Mouse (Mus musculus): ENCODE data around the gene Sdr42e1. TPM values are rescaled to one million over a fixed set of nuclear protein-coding genes. Genes with fewer than 3 reads are reported as not detected.

Gene Sdr42e1
- 1 to 10 TPM; 4.7 to 6.2 (median 5.6) TPM for total RNA-seq (2022)

DNA sequence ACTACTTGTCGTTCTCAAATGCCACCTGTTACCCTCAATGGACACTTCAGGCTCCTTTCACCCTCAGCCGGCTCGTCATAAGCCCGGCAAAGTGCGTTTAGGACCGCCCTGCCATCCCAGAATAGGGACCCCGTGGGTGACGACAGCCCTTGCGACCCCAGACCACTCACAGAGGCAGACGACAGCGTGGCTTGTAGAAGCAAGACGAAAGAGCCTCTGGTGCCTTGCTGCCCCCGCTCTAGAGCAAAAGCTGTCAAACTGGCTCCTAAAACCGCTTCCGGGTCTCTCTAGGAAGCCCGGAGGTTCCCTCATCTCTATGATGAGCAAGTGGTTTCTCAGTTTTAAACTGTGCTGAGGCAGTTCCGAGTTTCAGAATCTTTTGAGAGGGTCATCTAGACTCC, at the start of gene Sdr42e1:
Gene Sdr42e1, minus strand, starts transcription at position 260 of the 401 bp plus-strand sequence.
- peak; percentile 9 to 29 for DNase-seq (ENCODE audit: low spot score in 2 of 2)

DNA sequence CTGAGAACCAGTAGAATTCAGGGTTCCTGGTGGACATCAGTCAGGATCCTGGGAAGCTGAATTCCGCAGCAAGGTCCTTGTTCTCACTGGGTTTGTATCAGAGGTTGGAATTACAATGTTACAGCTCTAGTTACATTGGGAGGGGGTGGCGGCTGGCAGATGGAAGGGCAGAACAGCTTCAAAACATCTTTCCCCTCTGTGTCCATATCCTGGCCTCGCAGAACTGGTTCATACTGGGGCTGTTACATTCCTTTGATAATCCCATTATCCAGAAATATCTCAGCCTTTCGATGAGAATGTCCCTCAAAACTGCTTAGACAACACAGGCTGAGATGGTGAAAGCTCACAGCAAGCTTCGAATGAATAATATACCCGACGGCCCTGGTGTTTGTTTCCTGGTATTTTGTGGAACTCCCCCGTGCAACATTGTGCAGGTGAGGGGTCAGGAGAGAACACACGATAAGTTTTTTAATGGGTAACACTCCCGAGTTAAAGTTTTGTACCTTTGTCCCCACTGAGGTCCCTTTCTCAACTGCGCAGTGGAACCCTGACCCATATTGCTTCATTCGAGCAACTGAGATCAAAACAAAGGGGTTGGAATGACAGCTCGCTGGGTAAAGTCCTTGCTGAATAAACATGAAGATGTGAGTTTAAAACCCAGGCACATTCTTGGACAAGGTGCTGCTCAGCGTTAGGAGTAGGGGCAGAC, 44.8 kb upstream of the Sdr42e1 start:
- DNase-seq (ENCODE audit: low spot score in 2 of 2), result no peak

DNA sequence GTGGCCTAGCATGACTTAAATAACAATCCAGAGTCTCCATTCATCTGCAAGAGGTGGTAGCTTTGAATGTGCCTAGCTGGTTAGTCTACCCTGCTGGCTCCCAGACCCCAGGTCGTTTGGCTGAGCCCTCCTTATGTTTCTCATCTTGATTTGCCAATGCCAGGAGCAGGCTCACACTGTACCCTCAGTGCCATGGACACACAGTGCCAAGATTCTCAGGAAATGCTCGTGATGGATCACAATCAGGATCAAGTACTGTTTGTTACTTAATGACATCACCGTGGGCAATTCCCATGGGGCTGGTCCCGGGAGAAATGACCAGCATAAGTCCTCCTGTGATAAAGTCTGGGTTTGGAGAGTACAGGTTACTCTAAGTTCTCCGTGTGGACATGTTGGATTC, 42.4 kb upstream of the Sdr42e1 start:
- DNase-seq (ENCODE audit: low spot score in 2 of 2), result no peak

DNA sequence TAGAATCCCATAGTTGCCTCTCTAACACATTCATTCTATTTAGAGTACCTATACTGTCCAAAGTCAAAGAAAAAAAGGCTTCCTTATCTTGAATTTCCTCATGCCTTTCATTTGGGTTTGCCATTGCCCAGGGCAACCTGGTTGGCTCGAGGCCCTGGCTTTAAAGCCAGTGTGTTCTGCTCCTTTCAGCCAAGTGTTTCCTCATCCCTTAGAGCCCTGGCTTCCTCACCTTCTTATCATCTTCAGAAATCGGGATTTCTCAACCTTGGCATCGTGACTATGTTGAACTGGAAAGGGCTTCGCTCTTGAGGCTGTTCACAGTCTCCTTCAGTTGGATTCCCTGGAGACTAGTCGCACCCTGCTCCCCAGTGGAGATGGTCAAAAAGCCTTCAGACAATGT, 41.1 kb upstream of the Sdr42e1 start:
- no peak for DNase-seq (ENCODE audit: low spot score in 2 of 2)

DNA sequence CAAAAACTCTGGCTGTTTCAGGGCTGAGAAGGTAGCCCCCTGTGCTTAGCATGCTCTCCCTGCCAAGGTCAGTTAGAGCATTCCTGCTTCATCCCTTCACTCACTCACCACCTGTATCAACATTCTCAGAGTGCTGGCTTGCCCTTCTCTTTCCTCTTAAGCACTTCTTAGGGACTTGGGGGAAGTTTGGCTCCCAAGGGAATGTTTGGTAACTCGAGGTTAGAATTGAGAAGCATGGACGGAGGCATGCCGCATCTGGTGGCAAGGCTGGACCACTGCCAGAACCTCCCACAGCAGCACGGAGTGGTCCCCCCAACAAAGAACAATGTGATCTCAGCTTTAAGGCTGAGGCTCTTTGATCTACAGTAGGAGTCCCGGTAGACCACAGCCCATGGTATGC, 38.7 kb upstream of the Sdr42e1 start:
- no peak for DNase-seq (ENCODE audit: low spot score in 2 of 2)

DNA sequence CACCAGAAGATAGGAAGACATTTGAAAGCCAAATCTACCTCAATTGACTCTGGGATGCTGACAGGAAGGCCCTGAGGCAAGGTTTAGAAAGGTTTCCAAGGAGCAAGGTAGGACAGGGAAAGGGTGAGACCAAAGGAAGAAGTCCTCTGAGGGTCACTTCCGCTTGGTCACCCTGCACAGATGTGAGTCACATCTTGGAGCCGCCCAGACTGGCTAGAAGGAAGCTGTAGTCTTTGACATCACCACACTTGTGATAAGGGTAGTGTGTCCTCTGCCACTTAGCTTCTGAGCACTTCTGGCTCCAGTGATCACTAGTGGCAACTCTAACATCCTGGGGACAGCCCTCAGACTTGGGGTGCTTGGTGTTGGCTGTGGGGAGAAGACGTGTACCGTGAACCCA, 32.7 kb upstream of the Sdr42e1 start:
- DNase-seq (ENCODE audit: low spot score in 2 of 2), result no peak

DNA sequence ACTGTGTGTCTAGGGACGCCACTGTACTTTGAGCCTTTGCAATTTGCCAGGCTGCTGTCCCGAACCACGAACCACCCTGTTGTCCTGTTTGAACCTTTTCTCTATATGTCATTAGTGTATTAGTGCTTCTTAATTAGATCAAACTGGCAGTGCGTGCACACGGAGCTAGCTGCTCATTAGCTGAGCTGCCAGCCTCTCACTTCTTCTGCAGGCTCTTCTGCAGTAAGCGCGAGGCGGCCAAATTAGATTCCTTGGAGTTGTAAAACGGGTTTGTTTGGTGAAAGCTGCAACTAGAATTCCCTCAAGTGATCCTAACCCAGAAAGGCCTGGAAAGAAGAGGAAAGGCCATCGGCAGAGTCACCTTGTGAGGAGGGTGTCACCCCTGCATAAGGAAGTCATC, 29.2 kb upstream of the Sdr42e1 start:
- no peak for DNase-seq (ENCODE audit: low spot score in 2 of 2)

DNA sequence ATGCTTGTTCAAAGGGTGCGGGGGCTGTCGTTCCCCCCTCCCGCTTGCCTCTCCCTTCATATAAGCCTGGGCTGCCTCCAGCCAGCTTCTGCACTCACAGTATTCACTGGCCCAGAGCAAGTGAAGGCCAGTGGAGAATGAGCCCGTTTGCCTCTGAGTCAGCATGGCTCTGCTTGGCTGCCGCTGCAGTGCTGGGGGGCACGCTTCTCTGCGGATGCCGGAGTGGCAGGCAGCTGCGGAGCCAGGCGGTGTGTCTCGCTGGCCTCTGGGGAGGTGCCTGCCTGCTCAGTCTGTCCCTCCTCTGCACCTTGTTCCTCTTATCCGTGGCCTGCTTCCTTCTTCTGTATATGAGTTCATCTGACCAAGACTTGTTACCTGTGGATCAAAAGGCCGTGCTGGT, 28.4 kb upstream of the Sdr42e1 start, which contains the start of gene Hsd17b2:
Gene Hsd17b2, plus strand, starts transcription at position 46 of the 400 bp plus-strand sequence.
- DNase-seq (ENCODE audit: low spot score in 2 of 2), result no peak

DNA sequence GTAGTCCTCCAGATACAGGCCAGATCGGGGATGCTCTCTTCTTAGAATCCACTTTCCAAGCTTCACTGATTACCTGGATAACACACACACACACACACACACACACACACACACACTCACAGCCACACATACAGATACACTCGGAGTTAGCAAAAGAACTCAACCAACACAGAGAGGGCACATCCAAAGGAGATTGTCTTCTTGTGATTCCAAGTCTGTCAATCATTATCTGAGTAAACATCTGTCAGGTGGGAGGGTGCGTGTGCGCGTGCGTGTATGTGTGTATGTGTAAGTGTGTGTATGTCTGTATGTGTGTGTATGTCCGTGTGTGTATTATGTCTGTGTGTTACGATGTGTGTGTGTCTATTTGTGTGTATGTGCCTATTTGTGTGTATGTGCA, 27.8 kb upstream of the Sdr42e1 start:
- no peak for DNase-seq (ENCODE audit: low spot score in 2 of 2)

DNA sequence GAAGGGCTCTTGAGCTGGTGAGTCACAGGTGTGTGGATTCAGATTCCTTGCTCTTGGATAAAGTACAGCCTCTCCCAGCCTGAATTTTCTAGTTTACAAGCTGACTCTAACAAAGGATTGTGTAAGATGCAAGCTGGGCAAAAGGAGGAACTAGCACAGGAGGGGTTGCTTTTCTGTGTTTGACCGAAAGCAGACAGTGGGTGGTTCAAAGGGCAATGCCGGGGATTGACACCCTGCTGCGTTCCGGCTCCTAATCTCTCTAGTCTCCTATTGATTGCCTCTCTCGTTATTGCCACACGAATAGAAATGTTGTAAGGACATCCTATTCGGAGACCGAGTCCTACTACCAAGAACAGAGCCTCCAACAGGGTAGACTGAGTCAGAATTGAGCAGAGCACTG, 27.2 kb upstream of the Sdr42e1 start:
- no peak for DNase-seq (ENCODE audit: low spot score in 2 of 2)

DNA sequence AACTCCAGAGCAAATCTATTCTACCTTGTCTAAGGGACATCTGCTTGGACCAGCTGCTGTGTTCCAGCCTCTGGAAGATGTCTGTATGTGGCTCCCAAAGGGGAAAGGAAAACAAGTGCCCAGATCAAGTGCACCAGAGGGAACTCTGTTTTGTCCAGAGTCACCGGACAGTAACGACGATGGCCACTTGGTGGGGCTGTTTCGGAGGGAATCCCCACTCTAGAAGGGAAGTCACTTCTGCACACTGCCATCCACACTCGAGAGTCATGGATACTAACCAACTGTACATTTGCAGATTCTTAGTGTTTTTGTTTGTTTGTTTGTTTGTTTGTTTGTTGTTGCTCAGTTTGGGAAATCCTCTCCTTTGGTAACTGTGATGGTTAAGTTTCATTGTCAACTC, 23.8 kb upstream of the Sdr42e1 start:
- DNase-seq (ENCODE audit: low spot score in 2 of 2), result no peak

DNA sequence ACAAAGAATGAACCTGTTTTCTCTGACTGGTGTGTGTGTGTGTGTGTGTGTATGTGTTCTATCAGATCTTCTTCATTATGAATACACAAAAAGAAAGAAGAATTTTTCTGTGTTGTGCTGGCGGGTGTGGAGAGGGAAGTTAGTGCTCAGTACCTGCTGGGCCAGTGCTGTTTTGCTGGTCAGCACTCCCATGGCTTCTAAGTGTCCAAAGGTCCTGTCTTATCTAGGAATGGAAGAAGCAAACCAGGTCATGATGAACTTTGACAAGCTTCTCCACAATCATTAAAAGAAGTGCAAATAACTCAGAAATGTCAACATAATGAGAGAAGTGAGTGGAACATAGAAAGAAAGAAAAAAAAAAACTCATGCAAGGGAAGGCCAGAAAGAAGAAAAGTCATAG, 22.1 kb upstream of the Sdr42e1 start:
- no peak for DNase-seq (ENCODE audit: low spot score in 2 of 2)

DNA sequence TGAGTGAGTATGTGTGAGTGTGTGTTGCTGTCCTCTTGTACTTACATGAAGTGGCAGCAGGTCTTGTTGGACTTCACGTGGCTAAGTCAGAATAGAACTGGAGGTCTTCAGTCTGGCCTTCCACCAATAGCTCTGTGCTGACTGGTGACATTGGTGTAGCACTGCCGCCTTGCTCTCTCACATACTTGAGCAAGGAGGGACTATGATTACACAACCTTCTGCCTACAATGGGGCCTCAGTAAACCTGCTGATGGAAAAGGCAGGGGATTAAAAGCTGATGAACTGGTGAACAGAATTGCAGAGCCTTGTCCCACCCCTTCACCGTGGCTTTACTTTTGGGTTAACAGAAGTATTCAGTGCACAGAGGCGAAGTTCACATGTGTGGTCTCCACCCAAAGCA, 18.6 kb upstream of the Sdr42e1 start:
- no peak for DNase-seq (ENCODE audit: low spot score in 2 of 2)

DNA sequence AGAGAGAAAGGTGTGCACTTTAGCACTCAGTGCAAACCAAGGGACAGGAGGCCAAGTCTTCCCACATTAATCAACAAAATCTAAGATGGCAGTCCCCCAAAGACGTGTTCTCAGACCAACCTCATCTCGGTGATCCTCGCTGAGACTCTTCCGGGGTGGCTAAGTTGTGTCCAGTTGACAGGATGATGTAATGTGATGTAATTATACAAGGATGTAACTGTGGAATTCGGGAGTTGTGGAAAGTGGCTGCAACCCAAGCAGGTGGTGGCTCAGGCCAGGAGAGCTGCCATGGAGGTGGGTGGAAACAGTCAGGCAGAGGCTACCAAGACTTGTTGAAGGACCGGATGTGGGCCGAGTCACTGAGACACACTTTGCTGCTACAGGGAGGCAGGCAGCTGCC, 14.4 kb upstream of the Sdr42e1 start:
- no peak for DNase-seq (ENCODE audit: low spot score in 2 of 2)

DNA sequence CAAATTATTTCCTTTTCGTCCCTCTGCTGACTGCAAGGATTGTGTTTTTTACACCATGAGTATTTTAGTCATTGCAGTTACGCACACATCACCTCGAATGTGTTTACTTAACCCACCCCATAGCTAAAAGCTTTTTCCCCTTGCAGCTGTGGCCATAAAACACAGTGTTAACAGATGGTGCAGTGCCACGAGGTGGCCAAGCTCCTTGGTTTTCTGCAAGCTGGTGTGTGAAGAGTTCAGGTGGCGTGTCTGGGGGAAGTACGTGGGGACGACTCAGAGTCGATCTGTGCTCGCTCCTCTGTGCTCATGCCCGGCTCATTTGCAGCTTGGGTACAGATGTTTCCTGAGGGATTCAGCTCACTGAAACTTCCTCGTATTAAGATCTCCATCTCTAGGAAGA, 11.0 kb upstream of the Sdr42e1 start:
- no peak for DNase-seq (ENCODE audit: low spot score in 2 of 2)

DNA sequence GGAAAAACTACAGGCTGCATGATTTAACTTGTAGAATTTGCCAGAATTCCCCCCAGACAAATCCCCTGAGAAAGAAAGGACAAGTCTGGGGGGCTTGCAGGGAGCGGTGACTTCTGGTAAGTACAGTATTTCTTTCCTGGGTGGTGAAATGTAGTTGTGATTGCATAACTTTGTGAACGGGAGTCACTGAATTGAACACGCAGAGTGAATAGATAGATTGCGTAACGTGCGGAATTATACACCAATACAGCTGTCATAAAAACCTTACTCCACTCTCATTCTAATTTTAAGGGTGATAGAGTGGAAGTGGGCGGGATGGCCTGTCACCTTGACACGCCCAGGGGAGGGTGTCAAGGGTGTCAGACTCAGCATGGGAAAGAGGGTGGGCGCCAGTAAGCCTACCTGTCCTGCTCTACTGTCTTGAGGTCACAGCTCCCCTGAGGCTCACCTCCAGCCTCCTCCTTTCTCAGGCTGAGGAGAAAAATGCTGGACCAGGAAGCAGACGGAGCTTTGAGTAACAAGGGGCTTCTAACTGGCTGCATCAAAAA, 10.5 kb upstream of the Sdr42e1 start:
- no peak for DNase-seq (ENCODE audit: low spot score in 2 of 2)

DNA sequence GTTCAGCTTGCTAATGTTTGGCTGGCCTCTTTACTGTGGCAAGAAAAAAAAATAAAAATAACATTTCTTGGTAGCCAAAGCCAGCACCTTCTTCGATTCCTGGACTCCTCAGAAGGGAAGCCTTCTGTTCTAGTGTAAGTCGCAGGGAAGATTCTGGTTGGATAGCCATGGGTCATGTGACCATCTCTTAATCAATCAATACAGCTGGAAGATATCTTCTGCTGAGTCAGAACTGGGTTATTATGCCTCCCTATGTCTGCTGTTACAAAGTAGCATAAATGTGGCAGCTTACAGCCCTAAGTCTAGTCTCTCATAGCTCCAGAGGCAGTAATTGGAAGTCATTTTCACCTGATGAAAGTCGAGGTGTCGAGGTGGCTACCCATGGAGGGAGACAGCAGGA, 5.2 kb upstream of the Sdr42e1 start:
- DNase-seq (ENCODE audit: low spot score in 2 of 2), result no peak

DNA sequence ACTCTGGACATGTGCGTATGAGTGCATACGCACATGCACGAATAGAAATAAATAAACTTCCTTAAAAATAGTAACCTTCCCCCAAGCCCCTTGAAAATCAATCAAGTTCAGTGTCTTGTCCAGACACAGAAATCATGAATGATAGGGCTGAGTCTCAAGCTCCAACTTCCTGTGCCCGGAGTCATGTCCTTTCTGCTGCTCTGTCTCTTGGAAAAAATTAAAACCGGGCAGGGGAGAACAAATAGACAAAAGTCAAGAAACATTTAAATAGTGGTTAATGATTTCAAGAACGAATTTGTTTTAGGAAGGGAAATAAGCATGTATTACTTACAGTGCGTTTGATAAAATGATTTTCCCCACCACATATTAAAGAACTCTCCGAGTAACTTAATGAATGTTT, 3.5 kb upstream of the Sdr42e1 start:
- DNase-seq (ENCODE audit: low spot score in 2 of 2), result no peak

DNA sequence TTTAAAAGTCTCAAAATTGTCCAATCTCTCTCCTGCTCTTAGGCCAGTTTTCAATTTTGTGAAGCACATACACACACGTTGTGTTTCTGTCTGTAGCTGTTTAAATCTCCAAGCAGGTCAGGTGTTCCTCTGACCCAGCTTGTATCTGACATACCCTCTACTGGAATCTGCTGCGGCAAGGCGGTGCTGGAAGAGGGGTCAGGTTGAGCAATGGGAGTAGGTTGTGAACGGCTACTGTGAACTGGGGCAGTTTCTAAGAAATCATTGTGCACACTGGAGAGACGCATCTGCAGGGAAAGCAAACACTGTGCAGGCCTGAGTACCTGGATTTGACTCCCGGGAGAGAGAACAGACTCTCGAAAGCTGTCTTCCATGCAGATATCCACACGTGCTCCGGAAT, 3.0 kb upstream of the Sdr42e1 start:
- DNase-seq (ENCODE audit: low spot score in 2 of 2), result no peak

DNA sequence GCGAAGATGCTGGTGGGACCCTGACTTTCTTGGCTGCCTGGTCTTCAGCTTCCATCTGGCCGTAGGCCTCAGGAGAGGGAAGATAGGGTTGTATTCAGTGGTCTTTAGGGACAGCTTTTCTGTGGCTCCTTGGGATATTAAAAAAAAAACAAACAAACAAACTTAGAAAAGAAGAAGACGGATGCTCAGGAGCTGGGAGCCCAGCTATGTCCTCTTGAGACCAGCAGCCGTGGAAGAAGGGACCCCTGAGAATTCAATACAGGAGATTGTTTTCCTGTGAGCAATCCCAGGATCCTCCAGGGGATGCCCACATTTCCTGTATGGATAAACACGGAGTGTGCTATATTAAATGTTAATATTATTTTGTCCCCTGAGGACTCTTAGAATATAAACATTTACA, 1.7 kb upstream of the Sdr42e1 start:
- DNase-seq (ENCODE audit: low spot score in 2 of 2), result no peak

DNA sequence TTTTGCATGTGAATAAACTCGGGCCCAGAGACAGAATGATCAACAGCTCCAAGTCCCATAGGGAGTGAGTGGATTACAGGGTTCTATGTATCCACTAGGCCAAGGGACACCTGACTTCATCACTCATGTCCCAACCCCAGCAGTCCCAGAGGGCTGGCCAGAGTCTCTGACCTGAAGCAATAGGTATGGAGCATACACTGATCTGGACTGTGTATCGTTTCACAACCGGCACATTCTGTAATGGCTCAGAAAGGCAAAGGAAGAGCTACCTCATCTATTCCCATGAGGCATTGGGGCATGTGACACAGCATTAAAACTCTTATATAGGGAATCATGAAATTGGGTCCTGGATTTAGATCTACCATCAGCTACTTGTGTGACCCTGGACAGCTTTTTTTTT, 931 bp downstream of the Sdr42e1 start:
- no peak for DNase-seq (ENCODE audit: low spot score in 2 of 2)

DNA sequence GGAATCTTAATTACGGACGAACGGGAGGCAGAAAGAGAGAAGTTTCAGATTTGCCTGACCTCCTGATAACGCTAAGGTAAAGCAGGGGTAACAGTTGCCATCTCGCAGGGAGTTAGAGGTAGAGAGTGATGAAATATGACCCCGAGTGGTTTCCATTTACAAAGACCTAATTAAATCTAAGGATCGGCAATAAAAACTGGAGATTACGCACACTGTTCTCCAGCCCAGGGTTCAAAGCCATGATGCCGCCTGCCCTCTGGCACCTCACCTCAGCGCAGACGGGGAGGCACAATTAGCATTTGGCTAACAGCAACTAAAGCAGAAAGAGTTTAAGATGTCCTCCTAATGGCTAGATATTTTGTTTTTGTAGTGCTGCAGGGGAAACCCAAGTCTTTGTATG, 3.0 kb downstream of the Sdr42e1 start:
- DNase-seq (ENCODE audit: low spot score in 2 of 2), result no peak

DNA sequence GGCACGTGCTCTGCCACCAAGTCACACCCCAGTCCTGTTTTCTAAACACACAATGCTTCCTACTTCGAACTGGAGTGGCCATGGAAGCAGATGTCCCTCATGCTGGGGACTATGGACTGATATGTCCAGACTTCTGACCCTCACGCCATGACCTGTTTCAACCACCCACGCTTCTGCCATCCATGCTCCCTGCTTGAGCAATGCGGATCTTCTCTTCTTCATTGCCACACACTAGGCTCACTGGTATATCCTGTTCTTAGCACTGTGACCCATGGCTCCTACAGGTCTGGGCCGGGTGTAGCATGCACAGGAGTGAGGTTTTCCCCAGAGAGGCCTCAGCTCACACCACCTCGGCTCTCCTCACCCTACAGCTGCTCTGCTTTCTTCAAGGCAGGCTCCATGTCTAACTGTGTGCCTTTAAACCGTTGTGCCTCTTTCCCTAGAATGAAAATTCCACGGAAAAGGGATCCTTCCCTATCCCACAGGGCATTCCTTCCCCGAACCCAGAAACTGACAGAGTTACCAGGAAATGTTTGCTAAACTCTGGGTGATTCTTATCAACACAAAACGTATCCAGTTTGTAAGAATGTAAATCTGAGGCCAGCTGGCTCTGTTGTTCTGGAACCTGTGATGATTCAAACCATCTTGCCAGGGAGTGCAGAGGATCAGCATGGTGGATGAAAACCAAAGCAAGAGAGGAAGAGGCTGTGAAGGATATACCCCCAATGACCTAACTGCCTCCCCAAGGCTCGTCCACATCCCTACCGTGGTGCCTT, 6.0 kb downstream of the Sdr42e1 start:
- no peak for DNase-seq (ENCODE audit: low spot score in 2 of 2)

Measured in layer of hippocampus, adult 8-10 months (tissue).